Mouse (Mus musculus) E14TG2a.4 (cell line): ENCODE data around the gene Hoxb4.

Experiments used
- CTCF ChIP-seq: conservative IDR thresholded peaks from 2 replicates; pipeline ENCODE4 v1.5.1; 2014; ENCODE audit warnings: low read length
- NANOG ChIP-seq: IDR thresholded peaks from 2 replicates; pipeline ENCODE4 v1.6.1; 2014; ENCODE audit warnings: borderline replicate concordance, low read length, mixed read lengths
- POU5F1 ChIP-seq: IDR thresholded peaks from 2 replicates; pipeline ENCODE4 v1.6.1; 2014; ENCODE audit warnings: low read length, borderline replicate concordance

GRCm38 (mm10) chr11:96290705-96291355, 27.2 kb upstream of the Hoxb4 start:
- TF ChIP-seq CTCF (no peak), POU5F1 (no peak), NANOG (no peak)
